Mouse (Mus musculus) spleen, adult 10 weeks (tissue): ENCODE results near the gene Bad. TPM values are rescaled to one million over a fixed set of nuclear protein-coding genes. Genes with fewer than 3 reads are reported as not detected.

Experiments
- polyA plus RNA-seq: library from polyadenylated mRNA; stranded (reverse); fragments of 350-450 nt; fragmentation: Illumina TruSeq; extraction: RNeasy Lipid Tissue Mini Kit (QIAGEN cat#74804); gene quantifications from one replicate; pipeline ENCODE4 v1.2.3, GENCODE M21; 2015; ENCODE audit warnings: low replicate concordance; ENCODE audit not compliant: insufficient read depth

The Bad gene
- polyA plus RNA-seq, 1 experiment from 2014 or later, result 7.4 TPM

Other genes starting within 250 kb of the Bad start
- 12.8 TPM for gene Rps6ka4, start 101.2 kb upstream of the Bad start, polyA plus RNA-seq
- 11.3 TPM for gene Ccdc88b, start 83.7 kb upstream of the Bad start, polyA plus RNA-seq
- gene Trmt112, start 32.2 kb upstream of the Bad start, polyA plus RNA-seq, result 76.0 TPM
- gene Prdx5, start 31.8 kb upstream of the Bad start, polyA plus RNA-seq, result 62.4 TPM
- 19.1 TPM for gene Esrra, start 20.0 kb upstream of the Bad start, polyA plus RNA-seq
- not detected for gene Catsperz, start 16.5 kb upstream of the Bad start, polyA plus RNA-seq
- not detected for gene Kcnk4, start 7.3 kb upstream of the Bad start, polyA plus RNA-seq
- 10.0 TPM for gene Gpr137, start 619 bp downstream of the Bad start, polyA plus RNA-seq
- 35.7 TPM for gene Ppp1r14b, start 33.1 kb downstream of the Bad start, polyA plus RNA-seq
- gene Plcb3, start 34.6 kb downstream of the Bad start, polyA plus RNA-seq, result 12.9 TPM
- gene Fkbp2, start 38.6 kb downstream of the Bad start, polyA plus RNA-seq, result 45.8 TPM
- 8.9 TPM for gene Vegfb, start 45.8 kb downstream of the Bad start, polyA plus RNA-seq
- 12.2 TPM for gene Dnajc4, start 50.7 kb downstream of the Bad start, polyA plus RNA-seq
- 3.8 TPM for gene Nudt22, start 54.3 kb downstream of the Bad start, polyA plus RNA-seq
- 2.5 TPM for gene Trpt1, start 54.3 kb downstream of the Bad start, polyA plus RNA-seq
- 51.2 TPM for gene Fermt3, start 77.6 kb downstream of the Bad start, polyA plus RNA-seq
- gene Stip1, start 98.1 kb downstream of the Bad start, polyA plus RNA-seq, result 129 TPM
- 3.1 TPM for gene Macrod1, start 114.9 kb downstream of the Bad start, polyA plus RNA-seq
- gene Flrt1, start 163.9 kb downstream of the Bad start, polyA plus RNA-seq, result 0.04 TPM